10 mouse cellular contexts compared by ENCODE assay signal in the genomic region with DNA sequence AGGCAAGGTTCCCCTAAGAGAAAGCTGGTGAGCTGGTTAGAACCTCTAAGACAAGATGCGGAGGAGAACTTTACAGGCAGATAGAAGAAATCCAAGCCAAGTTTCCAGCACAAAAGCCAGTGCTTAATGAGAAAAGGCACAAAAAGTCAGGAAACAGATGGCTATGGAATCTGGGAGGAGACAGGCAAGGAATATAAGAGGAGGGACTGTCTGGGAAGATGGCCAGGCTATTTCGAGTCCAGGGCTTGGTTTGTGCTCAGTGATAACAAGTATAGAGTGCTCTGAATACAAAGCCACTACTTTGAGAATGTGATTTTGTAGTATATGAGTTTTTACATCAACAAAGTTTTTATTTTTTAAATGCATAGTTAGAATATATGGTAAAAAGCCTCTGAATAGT. TPM values are rescaled to one million over a fixed set of nuclear protein-coding genes. Genes with fewer than 3 reads are reported as not detected.
DNase-seq lines count a peak whose midpoint lies in the region; ATAC-seq lines count a peak whose summit lies in the region.
"Had no signal": no experiment of that assay in that cellular context is flagged by ENCODE, and none has a peak within 500 bp of the region (broad histone marks: within the 10 kb centered on the region; RNA-seq: fewer than 3 reads in every experiment).

No protein-coding gene starts in this region.

- ATAC-seq in intestine, embryonic 16.5 days, result no peak

- H3K36me3 ChIP-seq in intestine, embryonic 16.5 days (ENCODE audit: control insufficient read depth, insufficient read depth, low read length), result no peaks in the 10 kb centered on the region

- H3K9ac ChIP-seq in intestine, embryonic 16.5 days (ENCODE audit: low read depth, low read length), result no peak overlapping the region

- no peak overlapping the region for H3K4me3 ChIP-seq in intestine, embryonic 16.5 days (ENCODE audit: low read length)
- H3K4me3 ChIP-seq: layer of hippocampus, adult 2 months had no signal

- no peak overlapping the region for H3K4me2 ChIP-seq in intestine, embryonic 16.5 days (ENCODE audit: low read depth, low read length)

- 0 out of 2 replicates have a peak, but pooled peaks cover 2% of the 10 kb centered on the region for H3K4me1 ChIP-seq in intestine, embryonic 16.5 days (ENCODE audit: control insufficient read depth, insufficient read depth, low read length)

- H3K27me3 ChIP-seq in intestine, embryonic 16.5 days (replicated peaks; ENCODE audit: control insufficient read depth, insufficient read depth, low read length), result no peaks in the 10 kb centered on the region

- H3K9me3 ChIP-seq in intestine, embryonic 16.5 days (ENCODE audit: control insufficient read depth, low read length), result no peaks in the 10 kb centered on the region

- DNase-seq in frontal cortex, postnatal 36 days (ENCODE audit: low spot score in 2 of 2), result peak; percentile 2 to 35
- no peak for DNase-seq in frontal cortex, postnatal 10 days (ENCODE audit: low spot score in 2 of 2)
- DNase-seq in ovary, postnatal 14 days (ENCODE audit: low spot score), result peak; percentile 15
- DNase-seq in ovary, adult 18-20 months (ENCODE audit: low spot score), result no peak
- peak; percentile 27 for DNase-seq in testis, postnatal 14 days (ENCODE audit: low spot score)
- DNase-seq in B cell, adult 2 months, result no peak
- no peak for DNase-seq in adrenal gland, postnatal 4 days (ENCODE audit: low spot score in 2 of 2)

- 56% methylated on average over 2 of the region's 2 CpGs for WGBS in intestine, embryonic 16.5 days

- H3K27ac ChIP-seq in intestine, embryonic 16.5 days (ENCODE audit: low read length), result 0 out of 2 replicates have a peak overlapping the region, but pooled peaks have one; percentile 26
- H3K27ac ChIP-seq: layer of hippocampus, adult 2 months; macrophage had no signal

RNA-seq across cellular contexts. Expression of gene Plscr4, which starts 45.1 kb away (rescaled TPM):
- polyA plus RNA-seq in intestine, embryonic 16.5 days (2015; fragmentation: Nextera tagmentation; extraction: Ambion mirVana), result 5.3 and 5.8 TPM in 2 replicates
- total RNA-seq in adrenal gland, postnatal 4 days (2021), result 10 to 100 TPM; 12.4 to 13.1 TPM

Comparison
In these comparisons a context has a peak if more than half of its experiments do, and no peak if none do; other contexts are left out.
1. DNase-seq: peak in frontal cortex, postnatal 36 days (2 of 2), ovary, postnatal 14 days (single experiment) and testis, postnatal 14 days (single experiment); none in frontal cortex, postnatal 10 days (0 of 2), ovary, adult 18-20 months (single experiment), B cell, adult 2 months (0 of 2) and adrenal gland, postnatal 4 days (0 of 2).